Mouse (Mus musculus) heart, embryonic 16.5 days (tissue): Measurements from ENCODE around the gene Dctpp1. TPM values are rescaled to one million over a fixed set of nuclear protein-coding genes. Genes with fewer than 3 reads are reported as not detected.

Experiments
- ATAC-seq: fragments of 200-750 bp; cut with Nextera tagmentation; replicated peaks from 2 replicates; pipeline ENCODE4 v1.8.0; 2017; ENCODE audit warnings: moderate number of reproducible peaks; ENCODE audit not compliant: insufficient read depth, low FRiP score; ENCODE audit errors: extremely low read depth
- H3K27ac ChIP-seq: fragments of 300-500 bp; sonication (generic); 2 replicates; pipeline ENCODE4 v1.5.1; 2014; ENCODE audit warnings: mild to moderate bottlenecking, low read length, control low read depth, moderate library complexity
- H3K27me3 ChIP-seq: fragments of 300-500 bp; sonication (generic); 2 replicates; pipeline ENCODE4 v1.6.1; 2014; ENCODE audit warnings: low read length, mixed read lengths; ENCODE audit not compliant: control insufficient read depth, insufficient read depth
- H3K36me3 ChIP-seq: fragments of 300-500 bp; sonication (generic); 2 replicates; pipeline ENCODE4 v1.6.1; 2014; ENCODE audit not compliant: control insufficient read depth, insufficient read depth
- H3K4me1 ChIP-seq: fragments of 300-500 bp; sonication (generic); 2 replicates; pipeline ENCODE4 v1.6.1; 2014; ENCODE audit warnings: low read length, mixed read lengths; ENCODE audit not compliant: control insufficient read depth, insufficient read depth
- H3K4me2 ChIP-seq: fragments of 300-500 bp; sonication (generic); 2 replicates; pipeline ENCODE4 v1.6.1; 2014; ENCODE audit warnings: low read depth, mild to moderate bottlenecking, control low read depth, low read length
- H3K4me3 ChIP-seq: fragments of 300-500 bp; sonication (generic); 2 replicates; pipeline ENCODE4 v1.5.1; 2014; ENCODE audit warnings: mild to moderate bottlenecking, control low read depth, low read length
- H3K9ac ChIP-seq: fragments of 300-500 bp; sonication (generic); 2 replicates; pipeline ENCODE4 v1.6.1; 2014; ENCODE audit warnings: low read length, control low read depth
- H3K9me3 ChIP-seq: fragments of 300-500 bp; sonication (generic); replicated peaks from 2 replicates; pipeline ENCODE4 v1.6.1; 2016; ENCODE audit warnings: low read length; ENCODE audit not compliant: control insufficient read depth
- WGBS: fragments of 180-500 bp; shearing (Covaris S2); extraction: QIAGEN DNeasy Blood & Tissue Kit; methylation state at CpG from one replicate; pipeline ENCODE4 v1.1.7; 2014; 5-methylcytosine and 5-hydroxymethylcytosine counted together
- polyA plus RNA-seq: library from polyadenylated mRNA; unstranded; fragments of >200 nt; fragmentation: Nextera tagmentation; extraction: Ambion mirVana; gene quantifications from 2 replicates; pipeline ENCODE4 v1.2.1, GENCODE M21; 2015

Gene Dctpp1
- polyA plus RNA-seq, 1 experiment from 2014 or later: 129 TPM

DNA sequence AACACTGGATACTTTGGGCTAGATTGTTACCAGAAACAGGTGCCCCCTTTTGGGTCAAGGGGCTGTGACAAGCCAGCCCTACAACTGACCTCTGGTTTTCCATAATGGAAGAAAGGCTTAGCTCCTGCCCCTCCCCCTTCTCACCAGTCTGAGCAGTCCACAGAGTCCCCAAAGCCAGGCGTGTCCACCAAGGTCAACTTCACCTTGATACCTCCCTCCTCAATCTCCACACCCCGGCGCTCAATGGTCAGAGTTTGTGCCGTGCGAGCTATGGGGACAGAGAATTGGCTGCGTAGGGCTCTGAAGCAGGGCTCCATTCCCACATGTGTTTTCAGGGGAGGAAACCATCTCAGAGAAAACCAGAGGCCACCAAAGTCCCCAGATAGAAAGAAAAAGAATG lies 43.0 kb downstream of the Dctpp1 start:
- Histone ChIP-seq H3K4me1 (peaks cover 29% of the 10 kb centered on the region), H3K27me3 (no peaks in the 10 kb centered on the region), H3K27ac (peak overlapping the region; percentile 79), H3K9me3 (no peaks in the 10 kb centered on the region), H3K36me3 (no peaks in the 10 kb centered on the region), H3K4me3 (peak overlapping the region; percentile 33), H3K9ac (peak overlapping the region; percentile 64), H3K4me2 (peak overlapping the region; percentile 51)
- WGBS: 47% methylated on average over 6 of the region's 6 CpGs
- no peak for ATAC-seq

DNA sequence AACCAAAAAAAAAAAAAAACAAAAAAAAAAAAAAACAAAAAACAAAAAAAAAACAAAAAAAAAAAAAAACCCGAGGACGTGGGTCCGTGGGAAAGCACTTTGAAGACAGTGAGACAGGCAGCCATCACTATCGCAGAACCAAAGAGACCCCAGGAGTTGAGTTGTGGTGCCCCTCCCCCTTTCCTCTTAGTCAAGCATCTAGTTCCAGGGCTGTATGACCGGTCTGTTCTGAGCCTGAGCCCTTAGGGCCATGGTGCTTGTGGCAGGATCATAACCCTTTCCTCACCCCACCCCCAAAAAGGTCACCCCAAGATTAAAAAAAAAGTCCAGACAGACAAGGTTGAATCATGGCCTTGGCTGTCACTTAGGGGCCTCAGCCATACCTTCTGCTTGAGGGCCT lies 44.2 kb downstream of the Dctpp1 start:
- WGBS: 81% methylated on average over 5 of the region's 5 CpGs
- H3K27ac ChIP-seq: no peak overlapping the region
- no peak overlapping the region for H3K9ac ChIP-seq
- H3K4me2 ChIP-seq: no peak overlapping the region
- H3K4me3 ChIP-seq: no peak overlapping the region
- H3K27me3 ChIP-seq: no peaks in the 10 kb centered on the region
- peaks cover 29% of the 10 kb centered on the region for H3K4me1 ChIP-seq
- no peaks in the 10 kb centered on the region for H3K36me3 ChIP-seq
- H3K9me3 ChIP-seq: no peaks in the 10 kb centered on the region
- no peak for ATAC-seq

- Histone ChIP-seq H3K27me3 (no peaks in the 10 kb centered on the region), H3K4me3 (peak overlapping the region; percentile 50), H3K27ac (peak overlapping the region; percentile 40), H3K4me1 (peaks cover 29% of the 10 kb centered on the region), H3K36me3 (no peaks in the 10 kb centered on the region), H3K9me3 (no peaks in the 10 kb centered on the region), H3K4me2 (peak overlapping the region; percentile 70), H3K9ac (peak overlapping the region; percentile 73)
- ATAC-seq: peak; percentile 49; the same call in 1 of the 2 replicates
- 22% methylated on average over 33 of the region's 33 CpGs for WGBS
Measured at GRCm38 (mm10) chr7:127214981-127215871, 45.3 kb downstream of the Dctpp1 start.

GRCm38 (mm10) chr7:127214521-127214920 lies 46.0 kb downstream of the Dctpp1 start:
- 49% methylated on average over 21 of the region's 21 CpGs for WGBS
- Histone ChIP-seq H3K27ac (peak overlapping the region; percentile 40), H3K4me3 (peak overlapping the region; percentile 50)

DNA sequence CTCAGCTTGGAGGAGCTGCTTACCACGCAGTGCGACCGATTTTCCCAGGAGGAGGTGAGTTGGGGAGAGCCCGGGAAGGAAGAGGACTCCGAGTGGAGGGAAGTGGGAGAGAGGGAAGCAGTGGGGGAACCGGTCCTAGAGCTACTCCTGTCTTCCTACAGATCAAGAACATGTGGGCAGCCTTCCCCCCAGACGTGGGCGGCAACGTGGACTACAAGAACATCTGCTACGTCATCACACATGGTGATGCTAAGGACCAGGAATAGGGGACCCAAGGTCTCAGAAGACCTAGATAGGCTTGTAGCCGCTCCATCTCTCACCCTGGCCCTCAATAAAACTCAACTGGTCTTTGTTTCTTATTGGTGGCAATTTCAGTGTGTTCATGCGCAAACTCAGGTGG lies 46.6 kb downstream of the Dctpp1 start:
- Histone ChIP-seq H3K9ac (no peak overlapping the region; the same call in 1 of the 2 replicates), H3K27ac (no peak overlapping the region), H3K4me3 (no peak overlapping the region), H3K4me2 (peak overlapping the region; percentile 70; the same call in 1 of the 2 replicates), H3K9me3 (no peaks in the 10 kb centered on the region), H3K36me3 (no peaks in the 10 kb centered on the region), H3K4me1 (peaks cover 33% of the 10 kb centered on the region), H3K27me3 (no peaks in the 10 kb centered on the region)
- 53% methylated on average over 12 of the region's 12 CpGs for WGBS
- ATAC-seq: no peak

More at GRCm38 (mm10) chr7:127214521-127214920, 46.0 kb downstream of the Dctpp1 start:
- H3K4me2 ChIP-seq: peak overlapping the region; percentile 70
- ATAC-seq: no peak
- peaks cover 31% of the 10 kb centered on the region for H3K4me1 ChIP-seq
- H3K27me3 ChIP-seq: no peaks in the 10 kb centered on the region
- peak overlapping the region; percentile 73 for H3K9ac ChIP-seq
- H3K9me3 ChIP-seq: no peaks in the 10 kb centered on the region
- no peaks in the 10 kb centered on the region for H3K36me3 ChIP-seq

GRCm38 (mm10) chr7:127213485-127213884 lies 47.0 kb downstream of the Dctpp1 start:
- Histone ChIP-seq H3K4me1 (peaks cover 33% of the 10 kb centered on the region), H3K4me2 (no peak overlapping the region), H3K36me3 (no peaks in the 10 kb centered on the region), H3K4me3 (no peak overlapping the region), H3K27ac (no peak overlapping the region), H3K9ac (no peak overlapping the region), H3K9me3 (no peaks in the 10 kb centered on the region), H3K27me3 (no peaks in the 10 kb centered on the region)
- 46% methylated on average over 7 of the region's 7 CpGs for WGBS
- ATAC-seq: no peak

DNA sequence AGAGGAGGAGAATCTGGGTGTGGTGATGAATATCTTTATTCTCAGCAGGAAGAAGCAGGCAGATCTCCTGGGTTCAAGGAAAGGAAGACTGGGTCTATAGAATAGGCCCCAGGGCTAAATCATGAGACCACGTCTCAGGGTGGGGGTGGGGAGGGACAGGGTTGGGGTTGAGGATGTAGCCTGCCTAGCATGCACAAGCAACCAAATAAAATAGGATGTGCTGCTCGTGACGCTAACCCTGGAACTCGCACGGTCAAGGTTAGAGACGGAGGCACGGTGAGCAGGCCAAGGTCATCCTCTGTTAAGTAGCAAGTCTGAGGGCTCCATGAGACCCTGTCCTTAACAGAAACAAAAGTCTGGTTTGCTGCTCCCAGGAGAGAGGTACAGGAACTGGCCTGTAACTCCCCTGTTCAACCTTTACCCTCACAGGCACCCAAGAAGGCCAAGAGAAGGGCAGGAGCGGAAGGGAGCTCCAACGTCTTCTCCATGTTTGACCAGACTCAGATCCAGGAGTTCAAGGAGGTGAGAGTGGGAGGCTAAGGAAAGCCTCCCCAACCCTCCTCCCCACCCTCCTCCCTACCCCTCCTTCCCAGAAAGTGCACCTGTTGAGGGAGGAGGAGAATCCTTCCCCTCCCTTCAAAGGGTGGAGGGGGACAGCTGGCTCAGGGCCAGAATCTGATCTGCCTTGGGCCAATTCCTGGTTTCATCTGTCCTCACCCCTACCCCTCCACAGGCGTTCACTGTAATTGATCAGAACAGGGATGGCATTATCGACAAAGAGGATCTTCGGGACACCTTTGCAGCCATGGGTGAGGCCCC lies 47.9 kb downstream of the Dctpp1 start:
- WGBS: 84% methylated on average over 12 of the region's 12 CpGs
- no peak overlapping the region for H3K4me3 ChIP-seq
- no peaks in the 10 kb centered on the region for H3K36me3 ChIP-seq
- no peak overlapping the region for H3K9ac ChIP-seq
- no peak overlapping the region for H3K27ac ChIP-seq
- no peaks in the 10 kb centered on the region for H3K27me3 ChIP-seq
- H3K4me2 ChIP-seq: no peak overlapping the region
- no peak for ATAC-seq
- H3K4me1 ChIP-seq: peaks cover 28% of the 10 kb centered on the region
- H3K9me3 ChIP-seq: no peaks in the 10 kb centered on the region

GRCm38 (mm10) chr7:127211014-127211745 lies 49.3 kb downstream of the Dctpp1 start:
- no peak overlapping the region for H3K4me2 ChIP-seq
- 54% methylated on average over 5 of the region's 5 CpGs for WGBS
- H3K36me3 ChIP-seq: no peaks in the 10 kb centered on the region
- no peaks in the 10 kb centered on the region for H3K27me3 ChIP-seq
- H3K4me1 ChIP-seq: peaks cover 25% of the 10 kb centered on the region
- no peak overlapping the region for H3K9ac ChIP-seq
- no peaks in the 10 kb centered on the region for H3K9me3 ChIP-seq
- H3K27ac ChIP-seq: no peak overlapping the region
- no peak for ATAC-seq
- H3K4me3 ChIP-seq: no peak overlapping the region
